Mouse (Mus musculus) ES-E14 (cell line): ENCODE data around the gene Rab13.
"Not testable (repeated sequence)": the region's sequence is repeated elsewhere in the genome, so short reads cannot be mapped to it uniquely, and the experiment has no call there.

Source experiments
- CHD2 ChIP-seq: IDR thresholded peaks from 2 replicates; pipeline ENCODE4 v1.6.1; 2014; ENCODE audit warnings: mild to moderate bottlenecking, low read depth, low read length, inconsistent platforms
- HCFC1 ChIP-seq: IDR thresholded peaks from 2 replicates; pipeline ENCODE4 v1.6.1; 2012; ENCODE audit warnings: low read length, inconsistent platforms, borderline replicate concordance; ENCODE audit not compliant: insufficient read depth
- MAFK ChIP-seq: IDR thresholded peaks from 2 replicates; pipeline ENCODE4 v1.6.1; 2014; ENCODE audit warnings: mild to moderate bottlenecking, low read depth, low read length, inconsistent platforms; ENCODE audit not compliant: insufficient read depth

- not testable (repeated sequence) for TF ChIP-seq CHD2, HCFC1, MAFK
Measured at GRCm38 (mm10) chr3:90251731-90252226, 38.3 kb downstream of the Rab13 start.
